Mouse (Mus musculus) embryonic fibroblast, embryonic 13.5 days (primary cell): ENCODE measurements around the gene Ppp1r11.

Experiments used
- CTCF ChIP-seq: IDR thresholded peaks from 2 replicates; pipeline ENCODE4 v1.5.1; 2011; ENCODE audit warnings: mild to moderate bottlenecking, control low read depth, low read length, moderate library complexity, borderline replicate concordance; ENCODE audit not compliant: insufficient read depth
- POLR2A ChIP-seq: IDR thresholded peaks from 2 replicates; pipeline ENCODE4 v1.6.1; 2011; ENCODE audit warnings: low read depth, mild to moderate bottlenecking, control low read depth, low read length, moderate library complexity

DNA sequence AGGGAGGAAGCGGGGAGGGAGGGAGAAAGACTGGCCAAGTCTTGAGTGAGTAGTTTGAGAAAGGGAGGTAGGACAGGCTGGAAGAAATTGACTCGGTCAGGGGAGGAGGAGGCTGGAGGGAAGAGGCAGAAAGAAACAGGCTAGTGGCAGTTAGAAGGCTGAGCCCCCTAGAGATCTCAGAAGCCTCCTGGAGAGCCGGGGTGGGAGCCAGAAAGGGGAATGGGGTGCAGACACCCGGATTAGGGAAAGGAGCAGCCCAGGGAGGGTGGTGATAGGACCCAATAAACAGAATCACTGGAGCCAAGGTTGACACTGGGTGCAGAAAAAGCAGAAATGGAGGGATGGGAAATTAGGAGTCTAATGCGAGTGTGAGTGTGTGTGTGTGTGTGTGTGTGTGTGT is 7.8 kb downstream of the Ppp1r11 start:
- no peak for TF ChIP-seq CTCF
- no peak for TF ChIP-seq POLR2A
